Mouse (Mus musculus): ENCODE results near the gene Armt1.

- TF ChIP-seq E2F4 (IDR thresholded peaks at IDR 0.05; ENCODE audit: borderline replicate concordance, low read depth, low read length) (no peak), RAD21 (IDR thresholded peaks at IDR 0.05; ENCODE audit: low read depth, low read length) (no peak), CTCF (IDR thresholded peaks at IDR 0.05 in 2 of 3, conservative IDR thresholded peaks at IDR 0.05 in 1 of 3; ENCODE audit: control insufficient read depth in 1 of 3, insufficient read depth in 1 of 3, low read depth in 2 of 3, low read length in 3 of 3, poor library complexity in 1 of 3, severe bottlenecking in 1 of 3) (no peak), POLR2A (IDR thresholded peaks at IDR 0.05; ENCODE audit: control insufficient read depth in 1 of 2, insufficient read depth in 1 of 2, low read depth in 1 of 2, low read length in 2 of 2, poor library complexity in 1 of 2) (no peak), GABPA (IDR thresholded peaks at IDR 0.05; ENCODE audit: low read depth, low read length) (no peak)
Observed at GRCm38 (mm10) chr10:4475431-4475830, 43.2 kb downstream of the Armt1 start.
